Mouse (Mus musculus) thymus, postnatal 4 days (tissue): ENCODE results near the gene Jam3.
A peak's percentile ranks its signal among the peaks of the same experiment; 100 is the strongest.

Experiments
- DNase-seq: peaks from one replicate; pipeline ENCODE4 v3.0.0; 2021

Jam3 gene

GRCm38 (mm10) chr9:27109533-27110514, 45.4 kb downstream of the Jam3 start:
- no peak for DNase-seq

DNA sequence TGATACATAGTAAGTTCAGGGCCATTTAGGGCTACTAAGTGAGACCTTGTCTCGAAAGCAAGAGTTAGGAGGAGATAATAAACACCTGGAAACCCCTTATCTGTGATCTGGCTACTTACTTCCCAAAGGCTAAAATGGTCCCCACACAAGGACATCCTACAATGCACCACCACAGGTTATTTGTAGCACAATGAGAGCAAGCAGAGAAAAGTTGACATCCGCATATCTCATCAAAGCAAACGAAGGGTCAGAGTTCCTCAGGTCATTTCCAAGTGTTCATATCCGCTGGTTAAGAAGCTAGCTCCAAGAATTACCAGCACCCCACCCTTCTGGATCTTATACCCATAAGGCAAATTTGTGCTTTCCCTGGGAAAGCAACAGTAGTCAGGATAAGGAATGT, 46.8 kb downstream of the Jam3 start:
- no peak for DNase-seq

DNA sequence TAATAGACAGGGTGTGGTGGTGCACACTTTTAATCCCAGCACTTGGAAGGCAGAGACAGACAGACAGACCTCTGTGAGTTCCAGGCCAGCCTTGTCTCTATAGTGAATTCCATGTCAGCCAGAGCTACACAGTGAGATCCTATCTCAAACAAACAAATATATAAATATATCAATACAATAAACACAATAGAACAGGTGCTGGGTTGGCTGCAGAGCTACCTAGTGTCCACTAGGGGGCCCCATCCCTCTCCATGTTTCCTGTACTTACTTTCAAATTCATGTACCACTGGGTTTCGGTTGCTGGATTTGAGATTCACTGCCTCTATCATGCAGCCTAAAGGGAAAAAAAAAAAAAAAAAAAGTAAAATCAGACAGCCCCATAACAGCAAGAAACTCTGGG, 49.1 kb downstream of the Jam3 start:
- peak; percentile 35 for DNase-seq

DNA sequence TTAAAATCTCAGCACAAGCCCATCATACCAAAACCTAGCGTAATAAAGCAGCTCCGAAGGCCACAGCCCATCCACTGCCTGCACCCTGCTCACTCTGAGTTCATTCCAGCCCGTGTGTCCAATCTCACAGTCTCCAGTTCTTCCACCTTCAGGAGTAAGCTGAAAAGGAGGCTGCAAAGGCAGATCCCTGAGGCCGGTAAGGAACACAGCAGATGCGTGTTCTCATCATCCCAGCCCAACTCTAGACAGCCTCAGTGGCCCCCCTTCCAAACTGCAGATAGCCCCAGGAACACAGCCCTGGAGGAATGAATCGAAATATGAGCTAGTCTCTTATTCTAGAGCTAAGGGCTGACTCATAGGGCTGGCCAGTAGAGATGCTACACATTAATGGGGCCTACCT, 53.8 kb downstream of the Jam3 start:
- DNase-seq: no peak

DNA sequence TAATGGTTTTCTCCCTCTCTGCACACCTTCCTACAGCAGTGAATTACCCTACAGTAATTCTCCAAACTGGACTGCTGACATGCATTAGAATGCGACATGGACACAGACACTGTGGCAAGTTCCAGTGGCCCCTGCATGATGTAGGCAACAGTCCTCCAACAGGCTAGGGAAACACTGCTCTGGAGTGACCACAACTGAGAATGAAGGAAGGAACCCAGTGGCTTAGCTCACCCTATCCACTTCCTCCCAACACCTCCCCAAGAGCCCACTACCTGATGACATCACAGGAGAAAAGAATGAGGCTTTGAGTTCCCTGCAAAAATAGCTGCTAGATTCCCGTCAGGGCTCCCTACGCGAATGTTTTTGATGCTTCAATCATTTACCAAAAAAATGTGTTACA, 55.7 kb downstream of the Jam3 start:
- no peak for DNase-seq

DNA sequence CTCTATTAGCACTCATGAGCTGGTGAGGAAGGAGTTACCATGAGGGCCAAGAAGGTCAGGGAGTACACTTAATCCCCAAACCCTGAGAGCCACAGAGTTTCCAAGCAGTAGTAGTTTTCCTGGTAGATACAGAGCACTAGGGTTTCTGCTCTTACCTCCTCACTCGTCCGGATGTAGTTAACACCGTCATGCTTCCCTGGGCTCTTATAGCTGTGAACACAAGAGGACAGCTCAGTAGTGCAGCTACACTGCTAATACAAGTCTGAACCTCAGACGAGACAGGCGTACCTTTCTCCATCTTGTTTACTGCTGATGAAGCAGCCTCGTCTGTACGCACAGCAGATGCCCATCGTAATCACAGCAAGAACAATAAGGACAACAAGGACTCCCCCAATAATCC, 56.7 kb downstream of the Jam3 start:
- no peak for DNase-seq

DNA sequence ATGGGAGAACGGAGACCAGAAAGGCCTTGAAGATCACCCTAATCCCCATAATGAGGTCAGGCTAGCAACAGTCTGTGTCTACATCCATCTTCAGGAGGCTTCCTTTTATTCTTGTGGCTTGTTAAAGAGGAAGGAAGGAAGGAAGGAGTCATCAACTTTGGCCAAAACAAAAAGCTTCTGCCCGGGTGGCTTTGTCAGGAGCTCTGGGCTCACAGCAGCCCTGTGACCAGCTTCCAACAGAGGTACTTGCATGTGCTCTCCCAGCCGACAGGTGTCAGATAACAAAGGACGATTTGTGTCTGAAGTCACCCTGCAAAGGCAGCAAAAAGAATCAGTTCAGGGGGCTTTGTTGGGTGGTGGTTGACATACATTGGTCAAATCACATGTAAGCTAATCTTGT, 57.1 kb downstream of the Jam3 start:
- no peak for DNase-seq

DNA sequence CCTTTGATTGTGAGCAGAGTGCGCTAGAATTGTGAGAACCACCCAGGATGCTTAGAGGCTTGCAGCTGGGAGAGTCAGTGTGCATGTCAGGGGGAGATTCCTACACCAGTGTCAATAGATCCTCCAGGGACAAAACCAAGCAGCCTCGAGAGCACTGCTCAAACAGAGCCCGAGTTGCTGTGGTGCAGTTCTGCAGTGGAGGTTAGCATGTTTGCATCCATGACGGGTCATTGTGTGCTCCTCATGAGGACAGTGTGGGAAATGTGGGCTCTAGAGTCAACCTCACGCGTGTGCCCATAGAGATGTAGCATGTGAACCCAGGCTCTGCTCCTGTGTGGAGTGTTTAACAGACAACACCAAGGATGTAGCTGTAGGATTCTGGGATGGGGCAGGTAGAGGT, 62.3 kb downstream of the Jam3 start:
- no peak for DNase-seq

DNA sequence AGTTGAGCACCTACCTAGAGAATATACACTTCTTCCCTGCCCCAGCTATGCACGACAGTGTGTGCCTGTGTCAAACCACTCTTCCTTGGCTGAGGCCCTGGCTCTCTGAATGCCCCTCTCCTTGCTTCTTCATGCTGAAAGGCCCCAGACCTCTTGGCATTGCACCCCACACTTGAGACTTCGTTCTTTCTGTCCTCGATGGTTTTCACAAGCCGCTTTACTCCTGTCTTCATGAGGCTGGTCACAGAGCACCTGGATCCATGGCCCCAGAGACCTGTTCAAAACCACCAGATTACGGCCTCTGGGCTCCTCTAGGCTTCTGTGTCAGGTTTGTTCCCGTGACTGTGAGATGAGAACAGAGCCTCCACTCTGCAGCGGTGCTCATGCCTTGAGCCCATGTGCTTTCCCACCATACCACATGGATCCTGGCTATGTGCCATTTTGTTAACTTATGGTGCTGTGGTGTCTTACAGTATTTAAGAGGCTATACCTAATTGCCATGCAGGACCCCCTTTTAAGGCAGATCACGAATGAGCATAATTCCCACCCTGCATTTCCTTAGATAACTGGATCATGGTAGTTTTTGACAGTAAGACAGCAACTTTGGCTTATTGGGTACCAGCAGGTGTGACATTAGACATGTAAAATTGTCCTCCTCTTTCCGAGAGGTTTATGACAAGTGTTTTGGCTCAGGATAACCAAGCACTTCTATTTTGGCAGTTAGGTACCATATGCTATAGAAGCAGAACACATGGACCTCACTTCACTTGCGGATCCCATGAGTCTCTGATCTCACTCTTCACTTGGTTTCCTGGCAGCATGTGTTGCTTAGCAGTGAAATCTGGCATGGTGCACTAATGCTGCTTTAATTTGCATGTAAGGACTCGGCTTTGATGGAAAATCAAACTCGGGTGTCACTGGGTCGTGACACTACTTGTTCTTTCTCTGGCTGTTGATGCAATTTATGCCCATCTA, 64.1 kb downstream of the Jam3 start:
- no peak for DNase-seq

GRCm38 (mm10) chr9:27090134-27090533, 65.1 kb downstream of the Jam3 start:
- DNase-seq: no peak

- DNase-seq: no peak
Observed at GRCm38 (mm10) chr9:27087402-27087801, 67.8 kb downstream of the Jam3 start.

- DNase-seq: no peak
Observed at GRCm38 (mm10) chr9:27086256-27086655, 69.0 kb downstream of the Jam3 start.

- no peak for DNase-seq
Observed at GRCm38 (mm10) chr9:27075812-27076211, 79.4 kb downstream of the Jam3 start.

- no peak for DNase-seq
Observed at GRCm38 (mm10) chr9:27074677-27075076, 80.5 kb downstream of the Jam3 start.

- no peak for DNase-seq
Observed at GRCm38 (mm10) chr9:27070895-27071294, 84.3 kb downstream of the Jam3 start.

DNA sequence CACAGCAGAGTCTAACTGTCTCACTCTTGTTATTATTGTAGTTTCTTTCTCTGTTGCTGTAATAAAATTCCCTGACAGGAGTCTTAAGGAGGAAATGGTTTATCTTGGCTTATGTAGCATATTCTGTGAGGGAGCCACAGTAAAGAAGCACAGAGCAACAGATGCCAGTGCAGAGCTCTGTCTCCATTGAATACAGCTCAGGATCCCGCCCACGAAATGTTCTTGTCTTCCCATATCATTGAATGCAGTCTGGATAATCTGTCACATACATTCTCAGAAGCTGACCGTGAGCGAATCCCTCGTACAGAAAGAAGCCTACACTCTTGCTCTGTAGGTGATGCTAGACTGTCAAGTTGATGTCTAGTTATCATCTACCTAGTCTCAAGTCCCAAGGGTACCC, 96.9 kb downstream of the Jam3 start:
- no peak for DNase-seq

DNA sequence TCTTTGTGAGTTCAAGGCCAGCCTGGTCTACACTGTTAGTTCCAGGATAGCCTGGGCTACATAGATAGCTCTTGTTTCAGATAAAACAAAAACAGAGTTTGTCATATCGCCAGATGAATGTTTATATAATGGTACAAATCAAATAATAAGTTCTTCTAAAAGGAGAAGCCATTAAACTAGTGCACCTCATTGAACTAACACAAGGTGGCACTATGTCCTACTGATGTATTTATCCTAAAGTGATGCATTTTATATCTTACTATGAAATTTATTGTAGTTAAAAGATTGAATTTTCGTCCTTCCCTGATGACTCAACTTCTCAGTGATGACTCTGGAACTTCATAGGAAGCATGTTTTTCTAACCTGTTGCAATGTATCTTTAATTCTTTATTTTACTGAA, 105.7 kb downstream of the Jam3 start:
- DNase-seq: no peak
